Mouse (Mus musculus): ENCODE results near the gene Trim56. TPM values are rescaled to one million over a fixed set of nuclear protein-coding genes. Genes with fewer than 3 reads are reported as not detected.
A peak's percentile ranks its signal among the peaks of the same experiment; 100 is the strongest.

The Trim56 gene
- polyA plus RNA-seq, 1 experiment from 2014 or later: 13.4 TPM

GRCm38 (mm10) chr5:137103969-137104368 is 12.0 kb downstream of the Trim56 start:
- no peak overlapping the region for H3K4me3 ChIP-seq (ENCODE audit: low read depth, low read length)
- 81% methylated on average over 2 of the region's 2 CpGs for WGBS
- DNase-seq (ENCODE audit: low spot score) (no peak), ATAC-seq (no peak)
- H3K9me3 ChIP-seq (ENCODE audit: low read length): no peaks in the 10 kb centered on the region
- no peaks in the 10 kb centered on the region for H3K36me3 ChIP-seq (ENCODE audit: insufficient read depth, low read length)
- no peaks in the 10 kb centered on the region for H3K27me3 ChIP-seq (replicated peaks; ENCODE audit: insufficient read depth, low read length)
- H3K9ac ChIP-seq (replicated peaks; ENCODE audit: low read depth): no peak overlapping the region
- no peaks in the 10 kb centered on the region for H3K4me1 ChIP-seq (ENCODE audit: insufficient read depth, low read depth, low read length)
- TF ChIP-seq CTCF (IDR thresholded peaks at IDR 0.05) (peak; percentile 9; the same call in 1 of the 2 replicates), EP300 (IDR thresholded peaks at IDR 0.05) (no peak)
- no peak overlapping the region for H3K4me2 ChIP-seq (replicated peaks; ENCODE audit: low read depth, low read length)
- no peak overlapping the region for H3K27ac ChIP-seq (ENCODE audit: low read length)

- H3K9me3 ChIP-seq (ENCODE audit: low read length): no peaks in the 10 kb centered on the region
- no peaks in the 10 kb centered on the region for H3K27me3 ChIP-seq (replicated peaks; ENCODE audit: insufficient read depth, low read length)
- TF ChIP-seq CTCF (IDR thresholded peaks at IDR 0.05) (no peak), EP300 (IDR thresholded peaks at IDR 0.05) (peak; percentile 33; the same call in 1 of the 2 replicates)
- no peaks in the 10 kb centered on the region for H3K36me3 ChIP-seq (ENCODE audit: insufficient read depth, low read length)
- DNase-seq (ENCODE audit: low spot score) (peak; percentile 72), ATAC-seq (peak; percentile 63)
- no peak overlapping the region for H3K4me3 ChIP-seq (ENCODE audit: low read depth, low read length)
- WGBS: 55% methylated on average over 28 of the region's 28 CpGs
- no peak overlapping the region for H3K27ac ChIP-seq (ENCODE audit: low read length)
- no peak overlapping the region for H3K9ac ChIP-seq (replicated peaks; ENCODE audit: low read depth)
- no peak overlapping the region for H3K4me2 ChIP-seq (replicated peaks; ENCODE audit: low read depth, low read length)
- no peaks in the 10 kb centered on the region for H3K4me1 ChIP-seq (ENCODE audit: insufficient read depth, low read depth, low read length)
Measured at GRCm38 (mm10) chr5:137102575-137103522, 13.2 kb downstream of the Trim56 start.

GRCm38 (mm10) chr5:137102078-137102477 is 13.9 kb downstream of the Trim56 start:
- WGBS: 72% methylated on average over 10 of the region's 10 CpGs
- DNase-seq (ENCODE audit: low spot score) (no peak), ATAC-seq (no peak)
- no peaks in the 10 kb centered on the region for H3K4me1 ChIP-seq (ENCODE audit: insufficient read depth, low read depth, low read length)
- TF ChIP-seq EP300 (IDR thresholded peaks at IDR 0.05) (no peak), CTCF (IDR thresholded peaks at IDR 0.05) (no peak)
- H3K27me3 ChIP-seq (replicated peaks; ENCODE audit: insufficient read depth, low read length): no peaks in the 10 kb centered on the region
- H3K4me3 ChIP-seq (ENCODE audit: low read depth, low read length): no peak overlapping the region
- H3K36me3 ChIP-seq (ENCODE audit: insufficient read depth, low read length): no peaks in the 10 kb centered on the region
- no peaks in the 10 kb centered on the region for H3K9me3 ChIP-seq (ENCODE audit: low read length)
- H3K27ac ChIP-seq (ENCODE audit: low read length): no peak overlapping the region
- H3K9ac ChIP-seq (replicated peaks; ENCODE audit: low read depth): no peak overlapping the region
- H3K4me2 ChIP-seq (replicated peaks; ENCODE audit: low read depth, low read length): no peak overlapping the region

- no peak for ATAC-seq
Measured at GRCm38 (mm10) chr5:137100660-137101059, 15.3 kb downstream of the Trim56 start.

GRCm38 (mm10) chr5:137098418-137098817 is 17.6 kb downstream of the Trim56 start:
- 43% methylated on average over 11 of the region's 11 CpGs for WGBS

More at GRCm38 (mm10) chr5:137100660-137101059, 15.3 kb downstream of the Trim56 start:
- 0 out of 2 replicates have a peak, but pooled peaks cover 5% of the 10 kb centered on the region for H3K4me1 ChIP-seq (ENCODE audit: insufficient read depth, low read depth, low read length)
- H3K4me2 ChIP-seq (replicated peaks; ENCODE audit: low read depth, low read length): no peak overlapping the region
- no peaks in the 10 kb centered on the region for H3K27me3 ChIP-seq (replicated peaks; ENCODE audit: insufficient read depth, low read length)
- H3K9me3 ChIP-seq (ENCODE audit: low read length): no peaks in the 10 kb centered on the region
- H3K4me3 ChIP-seq (ENCODE audit: low read depth, low read length): no peak overlapping the region
- H3K9ac ChIP-seq (replicated peaks; ENCODE audit: low read depth): no peak overlapping the region
- no peak for DNase-seq (ENCODE audit: low spot score)
- no peak overlapping the region for H3K27ac ChIP-seq (ENCODE audit: low read length)
- 47% methylated on average over 4 of the region's 4 CpGs for WGBS
- no peak for TF ChIP-seq EP300 (IDR thresholded peaks at IDR 0.05)
- TF ChIP-seq CTCF (IDR thresholded peaks at IDR 0.05): no peak
- no peaks in the 10 kb centered on the region for H3K36me3 ChIP-seq (ENCODE audit: insufficient read depth, low read length)

GRCm38 (mm10) chr5:137096037-137096436 is 20.0 kb downstream of the Trim56 start:
- H3K4me2 ChIP-seq (replicated peaks; ENCODE audit: low read depth, low read length): no peak overlapping the region
- H3K9ac ChIP-seq (replicated peaks; ENCODE audit: low read depth): no peak overlapping the region
- TF ChIP-seq CTCF (IDR thresholded peaks at IDR 0.05) (no peak), EP300 (IDR thresholded peaks at IDR 0.05) (peak; percentile 52)
- H3K9me3 ChIP-seq (ENCODE audit: low read length): no peaks in the 10 kb centered on the region
- no peaks in the 10 kb centered on the region for H3K36me3 ChIP-seq (ENCODE audit: insufficient read depth, low read length)
- peak; percentile 65 for ATAC-seq
- peak; percentile 71 for DNase-seq (ENCODE audit: low spot score)
- WGBS: 16% methylated on average over 1 of the region's 1 CpGs
- 0 out of 2 replicates have a peak, but pooled peaks cover 5% of the 10 kb centered on the region for H3K4me1 ChIP-seq (ENCODE audit: insufficient read depth, low read depth, low read length)
- H3K27me3 ChIP-seq (replicated peaks; ENCODE audit: insufficient read depth, low read length): no peaks in the 10 kb centered on the region
- no peak overlapping the region for H3K4me3 ChIP-seq (ENCODE audit: low read depth, low read length)
- peak overlapping the region; percentile 33; the same call in 1 of the 2 replicates for H3K27ac ChIP-seq (ENCODE audit: low read length)

More at GRCm38 (mm10) chr5:137098418-137098817, 17.6 kb downstream of the Trim56 start:
- no peak overlapping the region for H3K4me2 ChIP-seq (replicated peaks; ENCODE audit: low read depth, low read length)
- TF ChIP-seq EP300 (IDR thresholded peaks at IDR 0.05) (peak; percentile 64; the same call in 1 of the 2 replicates), CTCF (IDR thresholded peaks at IDR 0.05) (no peak)
- no peaks in the 10 kb centered on the region for H3K36me3 ChIP-seq (ENCODE audit: insufficient read depth, low read length)
- H3K4me1 ChIP-seq (ENCODE audit: insufficient read depth, low read depth, low read length): 0 out of 2 replicates have a peak, but pooled peaks cover 5% of the 10 kb centered on the region
- H3K9me3 ChIP-seq (ENCODE audit: low read length): no peaks in the 10 kb centered on the region
- peak; percentile 22; the same call in 1 of the 2 replicates for ATAC-seq
- no peaks in the 10 kb centered on the region for H3K27me3 ChIP-seq (replicated peaks; ENCODE audit: insufficient read depth, low read length)
- H3K4me3 ChIP-seq (ENCODE audit: low read depth, low read length): no peak overlapping the region
- no peak for DNase-seq (ENCODE audit: low spot score)
- no peak overlapping the region for H3K27ac ChIP-seq (ENCODE audit: low read length)
- H3K9ac ChIP-seq (replicated peaks; ENCODE audit: low read depth): no peak overlapping the region

All from lung, postnatal 0 days (tissue).